Mouse (Mus musculus): ENCODE data around the gene Abcb8. TPM values are rescaled to one million over a fixed set of nuclear protein-coding genes. Genes with fewer than 3 reads are reported as not detected.

Abcb8 gene
- polyA plus RNA-seq, 1 experiment from 2014 or later = 45.8 TPM

DNA sequence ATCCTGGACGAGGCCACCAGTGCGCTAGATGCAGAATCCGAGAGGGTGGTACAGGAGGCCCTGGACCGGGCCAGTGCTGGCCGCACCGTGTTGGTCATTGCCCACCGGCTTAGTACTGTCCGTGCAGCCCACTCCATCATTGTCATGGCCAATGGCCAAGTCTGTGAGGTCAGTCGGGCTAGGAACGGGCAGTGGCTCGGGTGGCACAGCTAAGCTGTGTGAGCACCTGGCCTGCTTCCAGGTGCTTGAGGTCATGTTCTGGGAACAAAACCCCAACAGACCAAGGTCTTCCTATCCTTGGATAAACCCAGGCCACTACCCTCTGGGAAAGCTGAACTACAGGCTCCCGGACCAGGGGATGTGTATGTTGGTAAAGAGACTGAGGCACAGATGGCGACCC, 15.2 kb downstream of the Abcb8 start:
- ATAC-seq (ENCODE audit: insufficient read depth, low FRiP score, low TSS enrichment) (no peak), DNase-seq (ENCODE audit: low spot score) (no peak)
- no peak overlapping the region for H3K9ac ChIP-seq (ENCODE audit: low read length)
- no peaks in the 10 kb centered on the region for H3K27me3 ChIP-seq (ENCODE audit: control insufficient read depth, insufficient read depth, low read length)
- H3K4me2 ChIP-seq (ENCODE audit: low read depth) = no peak overlapping the region
- H3K36me3 ChIP-seq (ENCODE audit: control insufficient read depth, insufficient read depth, low read length) = no peaks in the 10 kb centered on the region; the same call in 1 of the 2 replicates
- no peak overlapping the region for H3K27ac ChIP-seq (ENCODE audit: low read depth, low read length)
- WGBS = 96% methylated on average over 13 of the region's 13 CpGs
- H3K4me1 ChIP-seq (ENCODE audit: control insufficient read depth, insufficient read depth, low read length) = no peaks in the 10 kb centered on the region
- no peaks in the 10 kb centered on the region for H3K9me3 ChIP-seq (ENCODE audit: control insufficient read depth, low read length)
- H3K4me3 ChIP-seq (ENCODE audit: low read depth, low read length) = no peak overlapping the region

DNA sequence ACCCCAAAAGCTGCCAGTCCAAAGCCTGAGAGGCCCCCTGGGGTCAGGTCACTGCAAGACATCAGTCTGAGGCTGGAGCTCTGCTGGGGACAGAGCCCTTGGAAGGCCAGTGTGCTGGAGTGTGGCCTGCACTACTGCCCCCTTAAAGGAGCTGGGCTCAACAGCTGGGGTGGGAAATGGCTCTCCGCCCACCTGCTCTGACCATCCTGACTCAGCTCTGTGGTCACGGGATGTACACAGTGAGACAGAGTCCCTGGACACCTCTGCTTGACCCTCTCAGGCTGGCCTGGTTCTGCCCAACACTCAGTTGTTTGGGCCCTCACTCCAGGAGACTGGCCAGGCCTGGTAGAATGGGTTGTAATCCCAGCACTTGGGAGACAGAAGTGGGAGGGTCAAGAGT, 16.0 kb downstream of the Abcb8 start:
- ATAC-seq (ENCODE audit: insufficient read depth, low FRiP score, low TSS enrichment) (no peak), DNase-seq (ENCODE audit: low spot score) (no peak)
- 79% methylated on average over 2 of the region's 2 CpGs for WGBS

DNA sequence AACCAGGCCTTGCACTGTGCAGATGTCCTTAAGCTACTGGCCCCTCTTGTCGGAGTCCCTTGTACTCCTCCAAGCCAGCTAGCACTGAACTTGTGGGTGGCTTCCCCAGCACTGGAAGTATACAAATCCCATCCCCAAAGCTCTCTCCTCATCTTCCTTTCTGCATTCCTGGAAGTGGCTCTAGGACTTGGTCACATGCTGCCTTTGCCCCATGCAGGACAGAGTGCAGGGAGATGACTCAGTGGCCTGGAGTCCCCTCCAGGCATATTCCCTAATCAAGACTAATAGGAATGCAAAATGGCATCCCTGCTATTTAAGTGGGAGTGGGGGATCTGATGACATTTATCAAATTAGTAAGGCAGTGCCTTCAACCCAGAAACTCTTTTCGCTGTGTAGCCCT, 18.6 kb downstream of the Abcb8 start:
- no peak for DNase-seq (ENCODE audit: low spot score)
- WGBS = 88% methylated on average over 2 of the region's 2 CpGs
- Histone ChIP-seq H3K4me1 (ENCODE audit: control insufficient read depth, insufficient read depth, low read length) (peaks cover 4% of the 10 kb centered on the region; the same call in 1 of the 2 replicates), H3K4me2 (ENCODE audit: low read depth) (no peak overlapping the region), H3K27me3 (ENCODE audit: control insufficient read depth, insufficient read depth, low read length) (no peaks in the 10 kb centered on the region), H3K4me3 (ENCODE audit: low read depth, low read length) (no peak overlapping the region), H3K36me3 (ENCODE audit: control insufficient read depth, insufficient read depth, low read length) (no peaks in the 10 kb centered on the region), H3K9ac (ENCODE audit: low read length) (no peak overlapping the region), H3K27ac (ENCODE audit: low read depth, low read length) (no peak overlapping the region), H3K9me3 (ENCODE audit: control insufficient read depth, low read length) (no peaks in the 10 kb centered on the region)
- ATAC-seq (ENCODE audit: insufficient read depth, low FRiP score, low TSS enrichment) = no peak

More for the DNA sequence above, 16.0 kb downstream of the Abcb8 start:
- Histone ChIP-seq H3K27me3 (ENCODE audit: control insufficient read depth, insufficient read depth, low read length) (no peaks in the 10 kb centered on the region), H3K9ac (ENCODE audit: low read length) (no peak overlapping the region), H3K4me1 (ENCODE audit: control insufficient read depth, insufficient read depth, low read length) (no peaks in the 10 kb centered on the region), H3K9me3 (ENCODE audit: control insufficient read depth, low read length) (no peaks in the 10 kb centered on the region), H3K4me3 (ENCODE audit: low read depth, low read length) (no peak overlapping the region), H3K4me2 (ENCODE audit: low read depth) (no peak overlapping the region), H3K36me3 (ENCODE audit: control insufficient read depth, insufficient read depth, low read length) (no peaks in the 10 kb centered on the region; the same call in 1 of the 2 replicates), H3K27ac (ENCODE audit: low read depth, low read length) (no peak overlapping the region)

DNA sequence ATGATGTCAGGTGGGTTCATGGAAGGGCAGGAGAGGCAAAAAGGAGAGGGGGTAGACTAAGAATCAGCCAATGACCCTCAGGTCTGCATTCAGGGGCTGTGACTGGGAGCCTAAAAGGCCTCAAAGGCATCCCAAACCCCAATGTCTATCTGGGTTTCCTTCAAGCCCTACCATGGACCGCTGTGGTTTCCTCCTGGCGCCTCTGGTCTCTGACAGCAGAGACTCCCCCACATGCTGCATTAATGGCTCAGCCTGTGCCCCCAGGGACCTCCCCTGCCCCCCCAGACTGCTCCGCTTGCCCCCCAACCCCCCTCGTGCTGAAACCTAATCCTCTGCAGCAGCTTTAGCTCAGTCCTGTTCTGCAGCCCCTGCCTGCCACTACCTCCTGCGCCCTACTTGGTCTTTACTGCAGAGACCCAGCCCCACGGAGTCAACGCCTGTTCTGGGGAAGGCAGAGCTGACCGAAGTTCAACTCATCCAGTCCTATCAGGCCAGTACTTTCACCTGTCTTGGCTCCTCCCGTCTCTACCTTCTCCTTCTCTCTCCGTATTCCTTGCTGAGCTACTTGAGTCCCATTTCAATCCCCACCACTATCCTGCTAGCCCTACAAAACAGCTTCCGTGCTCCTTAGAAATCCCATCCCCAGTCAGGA, 19.7 kb downstream of the Abcb8 start, which contains the start of gene Asic3:
Gene Asic3 (plus strand): TSS at position 351 of the 652 bp plus-strand sequence.
- no peak for ATAC-seq (ENCODE audit: insufficient read depth, low FRiP score, low TSS enrichment)
- Histone ChIP-seq H3K4me2 (ENCODE audit: low read depth) (no peak within 1 kb of the TSS), H3K36me3 (ENCODE audit: control insufficient read depth, insufficient read depth, low read length) (no peaks in the 10 kb centered on the region), H3K9ac (ENCODE audit: low read length) (no peak within 1 kb of the TSS), H3K4me3 (ENCODE audit: low read depth, low read length) (no peak within 1 kb of the TSS), H3K27me3 (ENCODE audit: control insufficient read depth, insufficient read depth, low read length) (no peaks in the 10 kb centered on the region), H3K9me3 (ENCODE audit: control insufficient read depth, low read length) (no peaks in the 10 kb centered on the region), H3K27ac (ENCODE audit: low read depth, low read length) (no peak within 1 kb of the TSS), H3K4me1 (ENCODE audit: control insufficient read depth, insufficient read depth, low read length) (peaks cover 4% of the 10 kb centered on the region; the same call in 1 of the 2 replicates)
- no peak for DNase-seq (ENCODE audit: low spot score)
- 60% methylated on average over 11 of the region's 11 CpGs for WGBS

DNA sequence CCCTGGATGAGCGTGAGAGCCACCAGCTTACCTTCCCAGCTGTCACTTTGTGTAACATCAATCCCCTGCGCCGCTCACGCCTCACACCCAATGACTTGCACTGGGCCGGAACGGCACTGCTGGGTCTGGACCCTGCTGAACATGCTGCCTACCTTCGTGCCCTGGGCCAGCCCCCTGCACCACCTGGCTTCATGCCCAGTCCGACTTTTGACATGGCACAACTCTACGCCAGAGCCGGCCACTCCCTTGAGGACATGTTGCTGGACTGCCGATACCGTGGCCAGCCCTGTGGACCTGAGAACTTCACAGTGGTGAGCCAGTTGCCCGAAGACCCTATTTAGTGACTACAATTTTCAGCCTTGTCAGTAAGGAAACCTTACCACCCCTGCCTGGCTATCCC, 20.5 kb downstream of the Abcb8 start:
- DNase-seq (ENCODE audit: low spot score) = no peak
- 89% methylated on average over 13 of the region's 13 CpGs for WGBS
- H3K27ac ChIP-seq (ENCODE audit: low read depth, low read length) = no peak overlapping the region
- H3K4me3 ChIP-seq (ENCODE audit: low read depth, low read length) = no peak overlapping the region
- ATAC-seq (ENCODE audit: insufficient read depth, low FRiP score, low TSS enrichment) = no peak
- H3K9me3 ChIP-seq (ENCODE audit: control insufficient read depth, low read length) = no peaks in the 10 kb centered on the region
- no peak overlapping the region for H3K9ac ChIP-seq (ENCODE audit: low read length)
- no peak overlapping the region for H3K4me2 ChIP-seq (ENCODE audit: low read depth)
- H3K4me1 ChIP-seq (ENCODE audit: control insufficient read depth, insufficient read depth, low read length) = peaks cover 4% of the 10 kb centered on the region; the same call in 1 of the 2 replicates
- no peaks in the 10 kb centered on the region for H3K27me3 ChIP-seq (ENCODE audit: control insufficient read depth, insufficient read depth, low read length)
- no peaks in the 10 kb centered on the region for H3K36me3 ChIP-seq (ENCODE audit: control insufficient read depth, insufficient read depth, low read length)

DNA sequence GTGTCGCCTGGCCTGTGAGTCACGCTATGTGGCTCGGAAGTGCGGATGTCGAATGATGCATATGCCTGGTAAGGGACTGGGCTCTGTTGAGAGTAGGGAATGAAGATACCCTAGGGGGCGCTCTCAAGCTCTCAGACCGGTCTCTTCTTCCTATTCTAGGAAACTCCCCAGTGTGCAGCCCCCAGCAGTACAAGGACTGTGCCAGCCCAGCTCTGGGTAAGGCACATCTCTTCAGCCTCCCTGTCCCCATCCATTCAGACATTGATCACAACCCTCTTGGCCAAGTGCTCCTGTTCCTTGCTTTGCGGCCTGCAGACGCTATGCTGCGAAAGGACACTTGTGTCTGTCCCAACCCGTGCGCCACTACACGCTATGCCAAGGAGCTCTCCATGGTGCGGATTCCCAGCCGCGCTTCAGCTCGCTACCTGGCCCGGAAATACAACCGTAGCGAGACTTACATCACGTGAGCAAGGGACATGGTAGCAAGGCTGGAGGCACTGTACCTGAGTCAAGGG, 22.8 kb downstream of the Abcb8 start:
- Histone ChIP-seq H3K4me2 (ENCODE audit: low read depth) (no peak overlapping the region), H3K27me3 (ENCODE audit: control insufficient read depth, insufficient read depth, low read length) (no peaks in the 10 kb centered on the region), H3K4me3 (ENCODE audit: low read depth, low read length) (no peak overlapping the region), H3K9me3 (ENCODE audit: control insufficient read depth, low read length) (no peaks in the 10 kb centered on the region), H3K9ac (ENCODE audit: low read length) (no peak overlapping the region), H3K27ac (ENCODE audit: low read depth, low read length) (no peak overlapping the region), H3K36me3 (ENCODE audit: control insufficient read depth, insufficient read depth, low read length) (0 out of 2 replicates have a peak, but pooled peaks cover 4% of the 10 kb centered on the region), H3K4me1 (ENCODE audit: control insufficient read depth, insufficient read depth, low read length) (peaks cover 4% of the 10 kb centered on the region; the same call in 1 of the 2 replicates)
- WGBS = 3% methylated on average over 21 of the region's 21 CpGs
- ATAC-seq (ENCODE audit: insufficient read depth, low FRiP score, low TSS enrichment) = peak; percentile 67; the same call in 1 of the 2 replicates
- DNase-seq (ENCODE audit: low spot score) = peak; percentile 71

DNA sequence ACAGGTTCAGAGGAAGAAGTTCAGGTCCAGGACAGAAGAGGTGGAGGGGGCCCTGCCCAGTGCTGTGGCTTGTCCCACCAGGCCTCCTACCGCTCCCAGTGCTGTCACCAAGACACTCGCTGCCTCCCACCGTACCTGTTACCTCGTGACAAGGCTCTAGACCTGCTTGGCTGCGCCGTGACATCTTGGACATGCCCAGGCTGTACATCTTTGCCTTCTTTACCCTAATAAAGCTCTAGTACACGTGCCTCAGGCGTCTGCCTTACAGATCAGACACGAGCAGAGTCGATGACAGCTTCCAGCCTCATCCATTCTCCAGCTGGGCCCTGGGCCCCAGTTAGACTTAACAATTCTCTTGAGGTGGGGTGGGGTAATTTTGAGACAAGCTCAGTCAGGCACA, 24.1 kb downstream of the Abcb8 start:
- Histone ChIP-seq H3K4me3 (ENCODE audit: low read depth, low read length) (no peak overlapping the region), H3K4me2 (ENCODE audit: low read depth) (no peak overlapping the region), H3K9me3 (ENCODE audit: control insufficient read depth, low read length) (no peaks in the 10 kb centered on the region), H3K27ac (ENCODE audit: low read depth, low read length) (no peak overlapping the region), H3K9ac (ENCODE audit: low read length) (no peak overlapping the region), H3K4me1 (ENCODE audit: control insufficient read depth, insufficient read depth, low read length) (peaks cover 8% of the 10 kb centered on the region), H3K27me3 (ENCODE audit: control insufficient read depth, insufficient read depth, low read length) (no peaks in the 10 kb centered on the region), H3K36me3 (ENCODE audit: control insufficient read depth, insufficient read depth, low read length) (0 out of 2 replicates have a peak, but pooled peaks cover 4% of the 10 kb centered on the region)
- DNase-seq (ENCODE audit: low spot score) (no peak), ATAC-seq (ENCODE audit: insufficient read depth, low FRiP score, low TSS enrichment) (no peak)
- whole genome bisulfite sequencing = 88% methylated on average over 10 of the region's 10 CpGs

DNA sequence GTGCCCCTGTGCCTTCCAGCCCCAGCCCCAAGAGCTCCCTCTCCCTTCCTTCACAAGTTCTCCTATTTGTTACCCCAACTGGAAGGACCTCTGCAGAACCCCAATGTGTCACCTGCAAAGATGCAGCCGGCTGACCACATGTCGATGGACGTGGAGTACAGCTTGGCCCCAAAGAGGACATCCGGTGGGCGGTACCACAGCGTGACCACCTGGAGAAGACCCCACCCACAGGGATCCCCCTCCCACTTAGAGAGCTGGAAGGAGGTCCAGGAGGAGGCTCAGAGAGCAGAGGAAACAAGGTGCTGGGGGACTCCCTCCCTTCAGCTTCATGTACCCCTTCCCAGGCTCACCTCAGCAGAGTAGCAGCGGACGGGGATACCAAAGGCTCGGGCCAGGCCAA, 26.9 kb downstream of the Abcb8 start:
- Histone ChIP-seq H3K4me2 (ENCODE audit: low read depth) (no peak overlapping the region), H3K27ac (ENCODE audit: low read depth, low read length) (no peak overlapping the region), H3K9ac (ENCODE audit: low read length) (no peak overlapping the region), H3K4me3 (ENCODE audit: low read depth, low read length) (no peak overlapping the region), H3K36me3 (ENCODE audit: control insufficient read depth, insufficient read depth, low read length) (0 out of 2 replicates have a peak, but pooled peaks cover 4% of the 10 kb centered on the region), H3K27me3 (ENCODE audit: control insufficient read depth, insufficient read depth, low read length) (no peaks in the 10 kb centered on the region), H3K4me1 (ENCODE audit: control insufficient read depth, insufficient read depth, low read length) (peaks cover 12% of the 10 kb centered on the region), H3K9me3 (ENCODE audit: control insufficient read depth, low read length) (no peaks in the 10 kb centered on the region)
- 82% methylated on average over 9 of the region's 9 CpGs for WGBS
- ATAC-seq (ENCODE audit: insufficient read depth, low FRiP score, low TSS enrichment) (no peak), DNase-seq (ENCODE audit: low spot score) (no peak)
